Mouse (Mus musculus) heart, postnatal 10 days (tissue): Measurements from ENCODE around the gene Taar4. TPM values are rescaled to one million over a fixed set of nuclear protein-coding genes. Genes with fewer than 3 reads are reported as not detected.

Experiments
- DNase-seq, 2 experiments: peaks; one replicate each; pipeline ENCODE4 v3.0.0; 2021
- intact Hi-C: fragments of 180-260 bp; cut with DNase I; formaldehyde crosslinking; loops from one replicate; pipeline ENCODE4 v1.15.1; 2025
- total RNA-seq, 2 experiments: library from RNA; stranded (reverse); gene quantifications; 2 replicates each; pipeline ENCODE4 v1.2.3; 2021

Gene Taar4
- total RNA-seq, 2 experiments from 2014 or later: not detected

GRCm38 (mm10) chr10:24006442-24006841, 46.1 kb downstream of the Taar4 start:
- intact Hi-C loops: no loop called here
- DNase-seq: no peak

- DNase-seq: no peak
- intact Hi-C loops: no loop called here
Measured at GRCm38 (mm10) chr10:24007034-24007433, 46.7 kb downstream of the Taar4 start.

DNA sequence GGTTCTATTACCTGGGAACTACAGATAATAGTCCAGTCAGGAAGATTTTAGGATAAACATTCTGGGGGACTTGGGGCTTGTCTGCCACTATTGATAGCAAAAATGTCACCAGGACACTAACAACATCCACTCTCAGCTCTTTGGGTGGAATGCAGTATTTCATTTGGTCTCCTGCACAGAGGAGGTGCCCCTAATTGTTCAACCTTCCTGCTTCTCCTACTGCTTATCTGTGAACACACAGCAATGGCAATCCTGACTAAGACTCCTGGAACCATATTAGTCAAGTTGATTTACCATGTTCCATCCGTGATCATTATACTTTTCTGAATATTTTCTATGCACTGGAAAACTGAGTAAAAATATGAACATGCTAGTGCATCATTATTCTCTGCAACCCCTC, 47.8 kb downstream of the Taar4 start:
- no peak for DNase-seq
- intact Hi-C loops: no loop called here

Other genes starting within 250 kb of the Taar4 start
- gene Rps12, start 173.2 kb upstream of the Taar4 start, total RNA-seq: 100 to 1,000 TPM; 272 to 393 TPM
- 10 to 100 TPM; 13.1 to 14.9 TPM for gene Slc18b1, start 163.5 kb upstream of the Taar4 start, total RNA-seq
- not detected for gene Vnn3, start 109.0 kb upstream of the Taar4 start, total RNA-seq
- gene Vnn1, start 65.8 kb upstream of the Taar4 start, total RNA-seq: 1 to 10 TPM; 1.5 to 2.1 TPM
- gene Taar1, start 40.1 kb upstream of the Taar4 start, total RNA-seq: not detected
- not detected for gene Taar2, start 21.9 kb upstream of the Taar4 start, total RNA-seq
- not detected for gene Taar3, start 10.9 kb upstream of the Taar4 start, total RNA-seq
- not detected for gene Taar5, start 10.2 kb downstream of the Taar4 start, total RNA-seq
- gene Taar6, start 25.2 kb downstream of the Taar4 start, total RNA-seq: not detected
- not detected for gene Taar7a, start 33.0 kb downstream of the Taar4 start, total RNA-seq
- not detected for gene Taar7b, start 39.4 kb downstream of the Taar4 start, total RNA-seq
- not detected for gene Taar7d, start 66.7 kb downstream of the Taar4 start, total RNA-seq
- not detected for gene Taar7e, start 77.1 kb downstream of the Taar4 start, total RNA-seq
- not detected for gene Taar7f, start 89.0 kb downstream of the Taar4 start, total RNA-seq
- gene Taar8a, start 116.0 kb downstream of the Taar4 start, total RNA-seq: not detected
- not detected for gene Taar8b, start 131.8 kb downstream of the Taar4 start, total RNA-seq
- gene Taar8c, start 141.4 kb downstream of the Taar4 start, total RNA-seq: not detected
- gene Taar9, start 149.0 kb downstream of the Taar4 start, total RNA-seq: not detected
- gene Stx7, start 188.8 kb downstream of the Taar4 start, total RNA-seq: 10 to 100 TPM; 44.9 to 54.6 TPM